Comparison of ENCODE assay signal across 16 mouse cellular contexts in genomic region chr7:125482886-125483285, GRCm38 (mm10).
"Had no signal": no experiment of that assay in that cellular context is flagged by ENCODE, and none has a peak within 500 bp of the region (broad histone marks: within the 10 kb centered on the region; RNA-seq: fewer than 3 reads in every experiment).

No protein-coding gene starts in this region.

- H3K27me3 ChIP-seq: lung, embryonic 15.5 days; megakaryocyte, embryonic 14.5 days; midbrain, embryonic 13.5 days; midbrain, embryonic 15.5 days; neural tube, embryonic 12.5 days; stomach, embryonic 15.5 days had no signal

- H3K4me3 ChIP-seq: lung, embryonic 15.5 days; megakaryocyte, embryonic 14.5 days; midbrain, embryonic 13.5 days; midbrain, embryonic 15.5 days; neural tube, embryonic 12.5 days; stomach, embryonic 15.5 days had no signal

- H3K4me2 ChIP-seq: lung, embryonic 15.5 days; midbrain, embryonic 11.5 days; midbrain, embryonic 13.5 days; midbrain, embryonic 15.5 days; neural tube, embryonic 12.5 days; stomach, embryonic 15.5 days had no signal

- ATAC-seq: midbrain, embryonic 13.5 days; midbrain, embryonic 15.5 days had no signal

- H3K9ac ChIP-seq: lung, embryonic 15.5 days; midbrain, embryonic 13.5 days; midbrain, embryonic 15.5 days; neural tube, embryonic 12.5 days; stomach, embryonic 15.5 days had no signal

- H3K4me1 ChIP-seq: midbrain, embryonic 13.5 days; midbrain, embryonic 15.5 days; neural tube, embryonic 12.5 days; stomach, embryonic 15.5 days had no signal

- H3K27ac ChIP-seq: lung, embryonic 15.5 days; macrophage; midbrain, embryonic 13.5 days; midbrain, embryonic 15.5 days; neural tube, embryonic 12.5 days; stomach, embryonic 15.5 days; stomach, postnatal 0 days had no signal

- DNase-seq: lung, adult 2 months; lung, postnatal 14 days; lung, postnatal 36 days; right cerebral cortex, postnatal 14 days; thymus, adult 2 months; thymus, postnatal 25 days; thymus, postnatal 4 days had no signal

- H3K9me3 ChIP-seq: lung, embryonic 15.5 days; megakaryocyte, embryonic 14.5 days; midbrain, embryonic 13.5 days; midbrain, embryonic 15.5 days; neural tube, embryonic 12.5 days; stomach, embryonic 15.5 days had no signal
